Mouse (Mus musculus) ovary, adult 18-20 months (tissue): ENCODE data around the gene Defb46.

ENCODE experiments used
- DNase-seq: peaks from one replicate; pipeline ENCODE4 v3.0.0; 2022; ENCODE audit warnings: low spot score, mixed read lengths

Gene Defb46

DNA sequence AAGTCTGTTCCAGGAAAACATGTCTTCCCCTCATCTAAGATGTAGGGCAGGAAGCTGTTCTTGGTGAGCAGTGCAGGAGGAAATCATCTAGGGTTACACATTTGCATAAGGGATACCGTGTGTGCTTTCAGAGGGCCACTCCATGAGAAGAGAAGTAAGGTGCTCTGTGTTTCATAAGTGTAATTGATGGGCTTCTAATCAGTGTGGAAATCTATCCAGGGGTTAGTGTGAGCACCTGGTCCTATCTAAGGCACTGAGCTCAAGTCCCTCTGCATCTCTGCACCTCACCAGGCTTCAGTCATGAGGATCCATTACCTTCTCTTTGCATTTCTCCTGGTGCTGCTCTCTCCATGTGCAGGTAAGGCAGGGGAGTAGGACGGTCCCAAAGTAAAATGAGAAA, at the start of gene Defb46:
Defb46 (plus strand) TSS at position 301 of the 400 bp plus-strand sequence.
- DNase-seq: no peak

DNA sequence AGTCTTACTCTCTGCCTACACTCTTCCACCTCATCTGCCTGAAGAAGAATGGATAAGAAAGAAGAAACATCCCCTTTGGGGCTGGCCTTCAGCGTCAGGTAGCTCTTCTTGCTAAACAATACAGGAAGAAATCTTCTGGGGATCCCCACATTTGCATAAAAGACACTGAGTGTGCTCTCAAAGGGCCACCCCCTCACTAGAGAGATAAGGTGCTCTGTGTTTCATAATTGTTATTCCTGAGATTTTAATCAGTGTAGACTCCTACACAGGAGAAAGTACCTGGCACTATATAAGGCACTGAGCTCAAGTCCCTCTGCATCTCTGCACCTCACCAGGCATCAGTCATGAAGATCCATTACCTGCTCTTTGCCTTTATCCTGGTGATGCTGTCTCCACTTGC, 14.6 kb upstream of the Defb46 start, which contains the start of gene Defb6:
Defb6 (plus strand) TSS at position 318 of the 400 bp plus-strand sequence.
- no peak for DNase-seq

DNA sequence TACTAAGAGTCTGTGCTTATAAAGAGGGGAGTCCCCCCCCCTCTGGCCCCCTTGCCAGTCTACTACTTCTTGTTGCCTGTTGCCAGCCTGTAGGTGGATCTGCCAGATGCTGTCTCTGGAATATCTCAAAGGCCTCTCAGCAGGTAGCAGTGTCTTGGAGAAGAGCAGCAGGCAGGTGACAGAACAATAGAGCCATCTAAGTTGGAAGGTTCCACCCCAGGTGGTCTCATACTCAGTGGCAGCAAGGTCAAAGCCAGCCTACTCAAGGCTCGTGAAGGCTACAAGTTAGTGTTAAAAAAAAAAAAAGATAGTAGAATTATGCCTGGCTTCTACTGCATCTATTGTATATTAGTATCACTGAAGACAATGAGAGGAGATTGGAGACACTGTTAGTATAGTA, 1.6 kb upstream of the Defb46 start:
- no peak for DNase-seq

DNA sequence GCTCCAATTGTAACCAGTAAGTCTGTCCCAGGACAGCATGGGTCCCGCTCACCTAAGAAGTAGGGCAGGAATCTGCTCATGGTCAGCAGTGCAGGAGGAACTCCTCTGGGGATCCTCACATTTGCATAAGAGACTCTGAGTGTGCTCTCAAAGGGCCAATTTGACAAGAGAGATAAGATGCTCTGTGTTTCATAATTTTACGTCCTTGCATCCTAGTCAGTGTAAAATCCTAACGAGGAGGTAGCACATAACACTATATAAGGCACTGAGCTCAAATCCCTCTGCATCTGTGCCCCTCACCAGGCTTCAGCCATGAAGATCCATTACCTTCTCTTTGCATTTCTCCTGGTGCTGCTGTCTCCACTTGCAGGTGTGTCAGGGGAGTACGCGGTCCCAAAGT, 7.6 kb downstream of the Defb46 start, which contains the start of gene Defb5:
Defb5 (plus strand) TSS at position 301 of the 400 bp plus-strand sequence.
- no peak for DNase-seq

DNA sequence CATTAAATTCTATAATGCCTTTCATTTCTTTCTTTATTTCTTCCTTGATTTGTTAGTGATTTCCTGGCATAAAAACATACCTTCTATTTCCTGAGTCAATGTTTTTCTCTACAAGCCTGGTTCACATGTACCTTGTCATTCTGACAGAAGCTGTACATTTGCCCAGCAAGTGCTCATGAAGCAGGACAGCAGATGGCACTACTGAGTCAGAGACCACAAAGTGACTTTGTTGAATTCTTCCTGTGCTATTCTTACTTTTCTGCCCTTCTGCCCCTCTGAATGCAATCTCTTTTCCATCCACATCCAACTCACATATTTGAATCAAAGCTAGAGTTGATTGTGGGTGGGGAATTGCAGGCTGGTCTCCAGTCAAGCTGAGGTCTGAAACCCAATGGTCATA, 18.4 kb downstream of the Defb46 start:
- no peak for DNase-seq

DNA sequence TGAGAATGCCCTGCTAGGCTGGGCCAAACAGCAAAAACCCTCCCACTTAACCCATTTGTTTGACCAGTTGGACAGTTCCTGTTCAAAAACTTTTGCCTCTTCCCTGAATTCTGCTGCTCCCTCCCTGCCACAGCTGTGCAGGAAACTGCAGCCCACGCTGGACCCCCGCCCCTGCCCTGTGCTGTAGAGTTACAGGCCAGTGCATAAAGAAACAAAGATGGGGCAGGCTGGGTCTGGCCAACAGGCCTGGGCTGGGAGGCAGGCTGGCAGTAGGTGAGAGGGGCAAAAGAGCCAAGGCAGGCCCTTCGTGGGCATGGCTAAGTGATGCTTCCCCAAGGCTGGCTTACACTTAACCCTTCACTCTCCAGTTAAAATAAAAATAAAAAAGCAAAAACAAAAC, 20.0 kb downstream of the Defb46 start:
- DNase-seq: no peak
